Mouse (Mus musculus) kidney, adult 2 months (tissue): ENCODE measurements around the gene 4930518I15Rik.

Experiments used
- CTCF ChIP-seq: fragments of 200-500 bp; conservative IDR thresholded peaks from 2 replicates; pipeline ENCODE4 v1.5.1; 2011; ENCODE audit warnings: low read depth, mild to moderate bottlenecking, control low read depth, low read length, moderate library complexity, mixed read lengths; ENCODE audit not compliant: insufficient read depth, insufficient read length
- POLR2A ChIP-seq: fragments of 200-500 bp; IDR thresholded peaks from one replicate; pipeline ENCODE4 v1.6.1; 2011; ENCODE audit warnings: low read depth, low read length, control low read depth

DNA sequence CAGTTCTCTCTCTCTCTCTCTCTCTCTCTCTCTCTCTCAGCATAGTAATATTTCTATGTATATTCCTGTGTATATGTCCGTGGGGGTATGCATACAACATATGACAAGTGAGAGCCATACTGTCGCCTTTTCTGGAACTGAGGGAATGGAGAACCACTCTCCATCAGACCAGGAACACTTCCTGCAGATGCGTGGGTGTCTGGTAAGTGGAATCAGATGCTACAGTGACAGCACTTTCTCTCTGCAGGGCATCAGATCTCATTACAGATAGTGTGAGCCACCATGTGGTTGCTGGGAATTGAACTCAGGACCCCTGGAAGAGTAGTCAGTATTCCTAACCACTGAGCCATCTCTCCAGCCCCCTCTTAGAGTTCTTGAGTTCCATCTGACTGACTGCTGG is 30.7 kb upstream of the 4930518I15Rik start:
- TF ChIP-seq CTCF (no peak), POLR2A (no peak)
